Comparison of ENCODE assay signal across 8 mouse cellular contexts in genomic region chr16:17132906-17133200, GRCm38 (mm10). TPM values are rescaled to one million over a fixed set of nuclear protein-coding genes. Genes with fewer than 3 reads are reported as not detected.
A peak's percentile ranks its signal among the peaks of the same experiment; 100 is the strongest.
DNase-seq lines count a peak whose midpoint lies in the region; ATAC-seq lines count a peak whose summit lies in the region.

No protein-coding gene starts in this region.

- no peaks in the 10 kb centered on the region for H3K27me3 ChIP-seq in liver, embryonic 11.5 days (replicated peaks; ENCODE audit: control insufficient read depth, insufficient read depth, low read length)
- H3K27me3 ChIP-seq in intestine, embryonic 15.5 days (replicated peaks): no peaks in the 10 kb centered on the region
- H3K27me3 ChIP-seq in neural tube, embryonic 12.5 days (replicated peaks): no peaks in the 10 kb centered on the region

- H3K36me3 ChIP-seq in liver, embryonic 11.5 days (ENCODE audit: control insufficient read depth, insufficient read depth, low read length): no peaks in the 10 kb centered on the region
- no peaks in the 10 kb centered on the region for H3K36me3 ChIP-seq in intestine, embryonic 15.5 days
- H3K36me3 ChIP-seq in neural tube, embryonic 12.5 days: no peaks in the 10 kb centered on the region

- no peak for ATAC-seq in liver, embryonic 11.5 days (replicated peaks; ENCODE audit: low FRiP score)
- ATAC-seq in intestine, embryonic 15.5 days: no peak
- no peak for ATAC-seq in neural tube, embryonic 12.5 days (ENCODE audit: low FRiP score, low read depth)

- peak overlapping the region; percentile 52 for H3K27ac ChIP-seq in liver, embryonic 11.5 days (ENCODE audit: low read depth, low read length)
- H3K27ac ChIP-seq in intestine, embryonic 15.5 days: no peak overlapping the region
- H3K27ac ChIP-seq in neural tube, embryonic 12.5 days: no peak overlapping the region

- H3K9ac ChIP-seq in liver, embryonic 11.5 days (ENCODE audit: low read depth, low read length): peak overlapping the region; percentile 74
- H3K9ac ChIP-seq in intestine, embryonic 15.5 days: peak overlapping the region; percentile 31; the same call in 1 of the 2 replicates
- H3K9ac ChIP-seq in neural tube, embryonic 12.5 days: peak overlapping the region; percentile 46

- peaks cover 11% of the 10 kb centered on the region; the same call in 1 of the 2 replicates for H3K4me1 ChIP-seq in liver, embryonic 11.5 days (replicated peaks; ENCODE audit: control insufficient read depth, insufficient read depth, low read length)
- peaks cover 9% of the 10 kb centered on the region for H3K4me1 ChIP-seq in intestine, embryonic 15.5 days (replicated peaks)
- H3K4me1 ChIP-seq in neural tube, embryonic 12.5 days: peaks cover 17% of the 10 kb centered on the region

- no peak for DNase-seq in liver, embryonic 11.5 days (ENCODE audit: low spot score)
- DNase-seq in liver: no peak
- peak; percentile 36 for DNase-seq in embryo, embryonic 11 days
- no peak for DNase-seq in adrenal gland, adult 8-10 months
- DNase-seq in ovary, postnatal 10 days (ENCODE audit: low spot score): no peak
- no peak for DNase-seq in layer of hippocampus, postnatal 25 days (ENCODE audit: extremely low spot score in 1 of 2, low spot score in 1 of 2)

- peak overlapping the region; percentile 92 for H3K4me2 ChIP-seq in liver, embryonic 11.5 days
- H3K4me2 ChIP-seq in intestine, embryonic 15.5 days (replicated peaks): peak overlapping the region; percentile 95
- peak overlapping the region; percentile 97 for H3K4me2 ChIP-seq in neural tube, embryonic 12.5 days (replicated peaks)

- H3K4me3 ChIP-seq in liver, embryonic 11.5 days (ENCODE audit: low read depth, low read length): peak overlapping the region; percentile 76
- peak overlapping the region; percentile 79 for H3K4me3 ChIP-seq in intestine, embryonic 15.5 days (replicated peaks)
- peak overlapping the region; percentile 81; the same call in 1 of the 2 replicates for H3K4me3 ChIP-seq in neural tube, embryonic 12.5 days

- 49% methylated on average over 7 of the region's 7 CpGs for WGBS in liver, embryonic 11.5 days
- 18% methylated on average over 7 of the region's 7 CpGs for WGBS in intestine, embryonic 15.5 days
- WGBS in neural tube, embryonic 12.5 days: 39% methylated on average over 7 of the region's 7 CpGs

- no peaks in the 10 kb centered on the region for H3K9me3 ChIP-seq in liver, embryonic 11.5 days (ENCODE audit: control insufficient read depth, low read length)
- H3K9me3 ChIP-seq in intestine, embryonic 15.5 days: no peaks in the 10 kb centered on the region
- no peaks in the 10 kb centered on the region for H3K9me3 ChIP-seq in neural tube, embryonic 12.5 days

RNA-seq across cellular contexts. Expression of gene Sdf2l1, which starts 0.7 kb away (rescaled TPM):
- polyA plus RNA-seq in liver, embryonic 11.5 days (2014; fragmentation: Nextera tagmentation; extraction: Ambion mirVana): 96.3 and 108 TPM in 2 replicates
- polyA plus RNA-seq in intestine, embryonic 15.5 days (2015; fragmentation: Nextera tagmentation; extraction: Ambion mirVana): 134 and 192 TPM in 2 replicates
- 61.5 and 79.9 TPM in 2 replicates for polyA plus RNA-seq in neural tube, embryonic 12.5 days (2016; fragmentation: Nextera tagmentation; extraction: Ambion mirVana)
- 10 to 100 TPM; 25.5 to 54.1 (median 34.4) TPM for total RNA-seq in adrenal gland, adult 8-10 months (2022)
- 10 to 100 TPM; 16.4 to 27.1 TPM for total RNA-seq in layer of hippocampus, postnatal 25 days (2021)

RNA-seq across cellular contexts. Expression of gene 2610318N02Rik, which starts 7.9 kb away (rescaled TPM):
- polyA plus RNA-seq in liver, embryonic 11.5 days (2014; fragmentation: Nextera tagmentation; extraction: Ambion mirVana): 52.6 and 56.8 TPM in 2 replicates
- 34.5 and 39.0 TPM in 2 replicates for polyA plus RNA-seq in intestine, embryonic 15.5 days (2015; fragmentation: Nextera tagmentation; extraction: Ambion mirVana)
- 66.0 and 66.3 TPM in 2 replicates for polyA plus RNA-seq in neural tube, embryonic 12.5 days (2016; fragmentation: Nextera tagmentation; extraction: Ambion mirVana)
- 1 to 10 TPM in 2 of 4 experiments, under 1 TPM in 2; 0.62 to 1.5 (median 1.1) TPM for total RNA-seq in adrenal gland, adult 8-10 months (2022)
- 1 to 10 TPM in 1 of 2 experiments, not detected in 1; 1.0 TPM for total RNA-seq in layer of hippocampus, postnatal 25 days (2021)

RNA-seq across cellular contexts. Expression of gene Ydjc, which starts 11.6 kb away (rescaled TPM):
- 33.5 and 34.2 TPM in 2 replicates for polyA plus RNA-seq in liver, embryonic 11.5 days (2014; fragmentation: Nextera tagmentation; extraction: Ambion mirVana)
- polyA plus RNA-seq in intestine, embryonic 15.5 days (2015; fragmentation: Nextera tagmentation; extraction: Ambion mirVana): 33.5 and 35.1 TPM in 2 replicates
- 21.4 and 23.0 TPM in 2 replicates for polyA plus RNA-seq in neural tube, embryonic 12.5 days (2016; fragmentation: Nextera tagmentation; extraction: Ambion mirVana)
- 10 to 100 TPM in 2 of 4 experiments, 1 to 10 TPM in 2; 7.3 to 16.8 (median 9.7) TPM for total RNA-seq in adrenal gland, adult 8-10 months (2022)
- 10 to 100 TPM; 27.7 to 31.8 TPM for total RNA-seq in layer of hippocampus, postnatal 25 days (2021)

RNA-seq across cellular contexts. Expression of gene Ccdc116, which starts 14.2 kb away (rescaled TPM):
- polyA plus RNA-seq in liver, embryonic 11.5 days (2014; fragmentation: Nextera tagmentation; extraction: Ambion mirVana): 1.7 and 2.4 TPM in 2 replicates
- polyA plus RNA-seq in intestine, embryonic 15.5 days (2015; fragmentation: Nextera tagmentation; extraction: Ambion mirVana): 1.9 and 2.3 TPM in 2 replicates
- 1.4 and 1.5 TPM in 2 replicates for polyA plus RNA-seq in neural tube, embryonic 12.5 days (2016; fragmentation: Nextera tagmentation; extraction: Ambion mirVana)
- total RNA-seq in adrenal gland, adult 8-10 months (2022): under 1 TPM; 0.35 to 0.66 (median 0.47) TPM
- 1 to 10 TPM; 2.1 to 2.2 TPM for total RNA-seq in layer of hippocampus, postnatal 25 days (2021)

RNA-seq across cellular contexts. Expression of gene Ppil2, which starts 21.8 kb away (rescaled TPM):
- 111 TPM in 2 replicates for polyA plus RNA-seq in liver, embryonic 11.5 days (2014; fragmentation: Nextera tagmentation; extraction: Ambion mirVana)
- polyA plus RNA-seq in intestine, embryonic 15.5 days (2015; fragmentation: Nextera tagmentation; extraction: Ambion mirVana): 121 and 129 TPM in 2 replicates
- 159 and 161 TPM in 2 replicates for polyA plus RNA-seq in neural tube, embryonic 12.5 days (2016; fragmentation: Nextera tagmentation; extraction: Ambion mirVana)
- total RNA-seq in adrenal gland, adult 8-10 months (2022): 100 to 1,000 TPM in 3 of 4 experiments, 10 to 100 TPM in 1; 99.4 to 120 (median 106) TPM
- 100 to 1,000 TPM in 1 of 2 experiments, 10 to 100 TPM in 1; 86.7 to 102 TPM for total RNA-seq in layer of hippocampus, postnatal 25 days (2021)
